Mouse (Mus musculus) adrenal gland, postnatal 25 days (tissue): ENCODE measurements around the gene Snx29. TPM values are rescaled to one million over a fixed set of nuclear protein-coding genes. Genes with fewer than 3 reads are reported as not detected.

Experiments
- DNase-seq: peaks from one replicate; pipeline ENCODE4 v3.0.0; 2021; ENCODE audit warnings: mixed read lengths
- total RNA-seq: library from RNA; stranded (reverse); gene quantifications from 2 replicates; pipeline ENCODE4 v1.2.3, GENCODE M21; 2021

Gene Snx29
- total RNA-seq, 1 experiment from 2014 or later = 20.7 TPM

DNA sequence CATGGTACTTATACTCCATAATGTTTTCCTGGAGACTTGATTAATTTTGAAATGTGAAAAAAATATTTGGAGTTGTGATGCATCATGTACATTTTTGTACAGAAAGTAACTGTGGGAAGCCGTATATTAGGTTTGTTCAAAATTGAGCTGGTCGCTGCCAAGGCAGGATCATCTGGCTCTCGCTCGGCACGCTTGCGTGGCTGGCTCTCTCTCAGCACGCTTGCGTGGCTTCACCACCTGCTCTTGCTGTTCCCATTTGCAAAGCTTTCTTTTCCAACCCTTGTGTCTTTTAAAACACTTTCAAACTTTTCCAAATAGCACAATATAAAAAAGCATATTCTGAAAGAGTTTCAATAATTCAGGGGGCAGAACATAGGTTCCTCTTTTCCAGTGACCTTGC lies 317.2 kb downstream of the Snx29 start:
- no peak for DNase-seq

DNA sequence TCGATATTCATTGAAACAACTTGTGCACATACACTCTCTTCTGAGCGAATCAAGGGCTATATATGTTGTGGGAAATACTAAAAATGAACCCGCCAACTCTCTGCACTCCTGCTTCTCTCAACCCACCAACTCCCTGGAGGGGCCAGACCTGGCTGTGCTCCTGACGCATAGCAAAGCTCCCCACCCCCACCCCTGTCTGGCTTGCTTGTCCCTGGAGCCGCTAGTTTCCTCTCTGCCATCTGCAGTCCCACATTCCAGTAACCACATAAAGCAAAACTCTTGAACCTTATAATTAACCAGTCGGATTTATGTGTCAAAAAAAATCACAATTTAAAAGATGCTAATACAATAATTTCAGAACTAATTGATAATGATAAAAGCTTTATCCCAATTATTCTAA lies 320.9 kb downstream of the Snx29 start:
- DNase-seq = no peak

DNA sequence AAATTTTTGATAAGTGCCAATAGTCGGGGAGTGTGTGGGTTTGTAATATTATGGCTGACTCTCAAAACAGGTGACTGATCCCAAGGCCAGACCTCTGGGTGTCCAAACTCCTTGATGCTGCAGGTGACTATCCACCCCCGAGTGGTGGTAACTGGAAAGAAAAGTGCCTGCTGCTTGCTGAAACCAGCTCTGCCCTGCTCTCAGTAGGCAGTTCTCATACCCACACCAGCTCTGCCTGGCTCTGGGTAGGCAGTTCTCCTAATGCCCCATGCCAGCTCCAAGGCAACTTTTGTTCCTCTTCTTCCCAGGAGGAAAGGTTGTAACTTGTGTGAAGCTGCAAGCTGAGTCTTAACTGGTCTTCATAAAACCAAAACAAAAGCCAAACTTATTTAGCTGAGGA lies 321.7 kb downstream of the Snx29 start:
- DNase-seq = no peak

DNA sequence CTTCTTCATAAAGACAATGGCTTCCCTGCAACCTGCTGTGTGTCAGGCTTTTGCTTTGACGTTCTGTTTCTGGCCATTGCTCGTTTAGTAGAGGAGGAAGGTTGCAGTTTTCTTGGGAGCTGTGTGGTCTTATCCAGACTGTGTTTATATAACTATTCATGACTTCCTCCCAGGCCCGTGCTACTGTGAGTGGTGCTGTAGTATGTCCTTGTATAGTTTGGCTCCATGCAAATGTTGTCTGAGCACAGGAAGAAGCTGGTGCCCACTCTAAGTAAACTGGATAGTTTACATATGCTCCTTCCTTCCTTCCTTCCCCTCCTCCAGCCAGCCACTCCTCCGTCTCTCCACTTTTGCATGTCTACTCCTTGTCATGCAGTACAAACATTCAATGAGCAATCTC lies 323.0 kb downstream of the Snx29 start:
- DNase-seq = no peak

DNA sequence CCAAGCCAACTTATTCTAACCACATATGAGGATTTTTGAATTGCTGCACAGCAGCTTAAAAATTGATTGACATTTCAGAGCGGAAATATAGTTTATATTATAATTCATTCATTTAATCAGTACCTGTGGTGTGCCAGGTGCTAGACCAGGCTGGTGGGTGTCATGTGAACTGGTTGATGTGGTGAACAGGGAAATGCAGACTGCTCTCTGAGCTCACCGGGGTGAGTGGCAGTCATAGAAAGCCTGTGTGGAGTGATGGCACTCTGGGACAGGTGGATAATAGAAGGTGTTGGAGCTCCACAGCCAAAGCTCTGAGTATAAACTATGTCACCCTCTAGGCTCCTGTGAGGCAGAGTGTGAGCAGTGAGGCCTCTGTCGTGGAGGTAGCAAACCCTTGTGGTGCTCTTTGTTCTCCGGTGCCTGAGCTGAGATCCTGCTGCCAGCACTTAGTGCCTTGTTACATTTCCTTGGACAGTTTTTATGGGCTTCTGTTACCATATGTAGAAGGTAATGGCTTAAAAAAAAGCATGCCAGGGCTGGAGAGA lies 324.1 kb downstream of the Snx29 start:
- no peak for DNase-seq

DNA sequence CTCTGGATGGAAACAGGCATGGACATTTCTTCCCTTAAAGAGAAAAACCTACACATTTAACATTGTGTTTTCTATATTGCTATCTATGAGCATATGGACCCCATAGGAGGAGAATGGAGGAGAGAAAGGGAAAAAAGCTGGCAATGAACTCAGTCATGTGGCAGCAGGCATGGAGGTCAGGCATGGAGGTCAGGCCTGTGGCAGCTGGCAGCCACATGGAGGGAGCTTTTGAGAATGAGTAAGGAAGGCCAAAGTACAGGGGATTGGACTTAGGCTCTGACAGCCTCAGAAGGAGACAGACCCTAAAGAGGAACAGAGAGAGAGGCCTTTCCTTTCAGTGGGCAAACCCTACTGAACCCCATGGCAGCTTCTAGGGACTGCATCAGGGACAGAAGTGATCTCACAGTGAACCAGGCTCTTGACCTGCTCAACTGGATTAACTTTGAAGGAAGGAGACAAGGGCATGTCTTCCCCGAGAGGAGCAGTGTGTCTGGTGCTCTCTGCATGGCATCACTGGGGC lies 325.5 kb downstream of the Snx29 start:
- DNase-seq = no peak

DNA sequence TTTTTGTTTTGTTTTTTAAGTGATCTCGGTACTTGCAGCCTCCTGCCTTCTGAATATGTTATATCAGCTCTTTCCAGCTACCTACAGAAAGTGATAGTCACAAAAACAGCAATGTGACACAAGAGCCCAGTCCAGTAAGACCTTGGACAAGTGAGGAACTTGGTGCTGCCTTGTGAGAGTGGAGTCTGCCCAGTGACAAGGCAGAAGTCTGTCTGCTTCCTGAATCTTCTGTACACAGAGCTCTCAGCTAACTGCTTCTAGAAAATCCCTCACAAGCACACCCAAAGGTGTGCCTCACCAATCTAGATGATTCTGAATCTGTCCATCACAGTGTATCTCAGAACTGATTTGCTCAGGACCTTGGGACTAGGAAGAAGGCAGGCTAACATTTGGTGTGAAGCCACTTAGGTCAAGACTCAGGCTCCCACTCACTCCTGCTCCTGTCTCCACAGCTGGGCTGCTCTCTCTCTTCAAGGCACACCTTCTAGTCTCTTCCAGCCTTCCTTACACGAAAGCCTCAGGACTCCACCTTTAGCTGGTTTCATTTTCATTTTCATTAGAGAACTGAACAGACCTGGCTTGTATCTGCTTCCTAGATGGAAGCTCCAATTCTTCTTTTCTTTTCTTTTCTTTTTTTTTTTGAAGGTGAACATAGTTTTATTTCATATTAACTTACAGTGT lies 330.1 kb downstream of the Snx29 start:
- DNase-seq = no peak

DNA sequence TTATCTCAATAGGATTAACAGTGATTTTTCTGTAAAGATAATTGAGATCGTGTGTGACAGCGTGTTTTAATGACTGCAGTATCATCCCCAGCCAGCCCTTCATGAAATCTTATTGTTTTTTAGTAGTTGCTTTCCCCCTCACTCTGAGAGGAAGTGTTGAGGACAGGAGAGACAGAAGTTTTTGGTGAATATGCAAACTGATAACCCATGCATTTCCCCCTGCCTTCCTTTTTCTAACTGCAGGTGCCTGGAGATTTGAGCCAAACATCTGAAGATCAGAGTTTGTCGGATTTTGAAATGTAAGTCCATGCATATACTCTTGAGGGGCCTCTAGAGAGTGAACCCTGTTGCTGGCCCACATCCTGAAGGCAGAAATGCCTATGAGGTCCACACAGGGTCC lies 333.2 kb downstream of the Snx29 start:
- DNase-seq = no peak

DNA sequence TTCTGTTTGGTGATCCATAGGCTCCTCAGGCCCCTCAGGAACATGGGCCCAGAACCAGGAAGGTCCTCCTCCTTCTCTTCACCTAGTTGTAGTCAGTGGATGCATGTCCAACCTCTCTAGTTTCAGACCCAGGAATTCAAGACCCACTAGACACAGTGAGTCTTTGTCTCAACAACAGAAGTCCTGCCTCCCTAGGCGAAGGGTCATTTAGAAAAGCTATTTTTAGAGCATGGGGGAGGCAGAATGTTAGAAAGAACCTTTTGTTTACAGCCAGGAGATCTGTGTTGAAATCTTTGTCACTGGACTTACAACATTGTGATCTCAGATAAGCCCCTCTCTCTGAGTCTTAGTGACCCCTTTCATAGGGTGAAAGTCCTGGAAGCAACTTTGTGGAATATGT lies 334.4 kb downstream of the Snx29 start:
- DNase-seq = no peak

DNA sequence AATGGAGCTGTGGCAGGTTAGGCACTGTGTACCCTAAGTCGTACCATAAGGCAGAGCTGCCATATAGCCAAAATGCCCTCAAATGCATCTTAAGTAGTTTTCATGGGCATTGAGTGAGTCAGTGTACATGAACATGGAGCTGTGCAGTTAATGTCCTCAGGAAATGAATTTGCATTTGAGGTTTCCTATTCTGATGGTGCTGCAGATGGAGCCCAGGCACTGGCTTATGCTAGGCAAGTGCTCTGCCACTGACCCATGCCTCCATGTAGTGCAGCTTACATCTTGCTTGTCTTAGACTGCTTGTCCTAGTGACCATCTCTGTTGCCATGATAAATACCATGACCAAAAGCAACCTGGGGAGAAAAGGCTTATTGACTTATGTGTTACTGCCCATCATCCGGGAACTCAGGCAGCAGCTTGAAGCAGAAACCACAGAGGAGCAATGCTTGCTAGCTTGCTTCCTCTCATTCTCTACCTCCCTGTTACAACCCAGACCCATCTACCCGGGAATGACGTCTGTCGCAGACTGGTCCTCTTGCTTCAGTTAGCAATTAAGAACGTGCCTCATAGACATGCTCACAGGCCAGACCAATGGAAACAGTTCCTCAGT lies 336.5 kb downstream of the Snx29 start:
- no peak for DNase-seq

DNA sequence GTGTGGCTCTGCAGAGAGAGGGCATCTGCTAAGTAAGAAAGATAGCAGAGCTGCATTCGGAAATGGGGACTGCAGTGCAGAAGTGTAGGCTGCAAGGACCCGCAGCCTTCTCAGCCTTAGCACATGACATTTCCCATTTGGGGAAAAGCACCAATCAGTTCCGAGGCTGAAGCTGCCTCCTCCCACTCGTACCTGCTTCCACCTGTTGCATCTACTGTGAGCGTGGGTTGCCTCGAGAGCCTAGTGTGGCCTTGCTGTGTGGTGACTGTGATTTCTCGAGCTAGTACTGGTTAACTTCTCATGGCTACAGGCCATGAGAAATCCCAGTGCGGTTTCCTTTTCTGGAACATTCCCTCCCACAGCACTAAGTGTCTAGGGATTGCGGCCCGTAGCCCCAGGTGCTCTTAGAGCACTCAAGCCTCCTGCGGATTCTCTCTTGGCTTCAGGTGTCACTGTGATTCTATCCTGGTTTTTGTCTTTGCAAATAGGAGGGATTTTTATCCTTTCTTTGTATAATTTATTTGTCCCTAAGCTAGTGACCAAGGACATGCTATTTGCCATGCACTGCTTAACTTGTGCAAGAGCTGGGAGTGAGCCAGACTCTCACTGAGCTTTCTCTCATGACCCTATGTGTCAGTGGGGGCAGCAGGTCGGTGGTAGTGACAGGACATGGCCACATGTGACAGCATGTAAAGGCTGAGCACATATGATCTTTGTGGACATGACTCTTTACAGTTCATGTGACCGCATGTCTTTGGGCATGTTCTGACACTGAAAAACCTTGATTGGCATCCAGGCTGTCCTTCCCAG lies 342.4 kb downstream of the Snx29 start:
- DNase-seq = peak; percentile 66

DNA sequence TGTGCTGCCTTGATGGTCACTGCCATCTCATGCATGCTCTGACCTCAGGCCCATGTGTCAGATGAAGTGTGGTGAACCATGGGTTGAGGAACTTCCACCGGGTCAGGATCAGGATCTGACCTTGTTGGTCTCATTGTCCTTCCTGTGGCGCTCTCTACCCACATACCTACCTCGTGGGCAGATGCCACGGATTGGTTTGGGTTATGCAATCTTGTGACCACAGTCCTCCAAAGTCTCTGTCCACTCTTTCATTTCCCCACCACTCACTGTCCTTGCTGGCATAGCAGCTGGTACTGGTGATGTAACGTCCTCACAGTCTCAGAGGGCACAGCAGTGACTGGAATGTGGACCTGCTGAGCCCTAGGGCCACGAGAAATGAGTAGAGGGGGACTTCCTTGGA lies 343.2 kb downstream of the Snx29 start:
- DNase-seq = peak; percentile 39

DNA sequence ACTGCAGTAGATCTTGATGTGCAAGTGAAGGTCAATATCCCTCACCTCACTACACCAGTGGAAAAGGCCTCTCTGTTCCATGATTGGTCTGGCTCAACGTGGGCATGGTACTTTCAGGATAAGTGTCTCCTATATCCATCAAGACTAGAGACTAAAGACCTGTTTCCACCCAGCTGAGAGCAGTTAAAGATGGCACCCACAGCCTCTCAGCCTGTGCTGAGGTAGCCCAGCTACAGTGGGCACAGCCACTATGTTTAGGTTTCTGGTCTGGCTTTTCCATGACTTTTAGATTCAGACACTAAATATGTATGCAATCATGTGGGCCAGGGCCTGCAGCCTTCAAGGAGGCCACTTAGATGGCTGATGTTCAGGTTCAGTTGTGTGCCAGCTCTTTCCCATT lies 345.7 kb downstream of the Snx29 start:
- no peak for DNase-seq

DNA sequence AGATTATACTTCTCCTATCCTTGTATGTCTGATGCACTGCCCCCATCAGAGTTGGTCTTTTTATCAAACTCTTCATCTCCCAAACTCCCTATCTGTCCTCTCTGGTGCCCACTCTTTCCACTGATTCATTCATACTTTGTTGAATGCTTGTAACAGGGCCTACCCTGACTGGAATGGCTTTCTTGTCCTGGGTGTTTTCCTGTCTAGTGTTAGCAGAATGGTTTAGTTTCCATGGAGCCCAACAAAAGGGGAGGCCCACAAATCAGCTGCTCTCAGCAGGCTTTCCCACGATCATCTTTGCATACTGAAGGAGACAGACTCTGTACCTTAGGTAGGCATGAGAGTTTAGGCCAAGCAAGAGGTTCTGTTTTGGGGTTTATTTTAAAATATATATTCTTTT lies 346.2 kb downstream of the Snx29 start:
- no peak for DNase-seq

DNA sequence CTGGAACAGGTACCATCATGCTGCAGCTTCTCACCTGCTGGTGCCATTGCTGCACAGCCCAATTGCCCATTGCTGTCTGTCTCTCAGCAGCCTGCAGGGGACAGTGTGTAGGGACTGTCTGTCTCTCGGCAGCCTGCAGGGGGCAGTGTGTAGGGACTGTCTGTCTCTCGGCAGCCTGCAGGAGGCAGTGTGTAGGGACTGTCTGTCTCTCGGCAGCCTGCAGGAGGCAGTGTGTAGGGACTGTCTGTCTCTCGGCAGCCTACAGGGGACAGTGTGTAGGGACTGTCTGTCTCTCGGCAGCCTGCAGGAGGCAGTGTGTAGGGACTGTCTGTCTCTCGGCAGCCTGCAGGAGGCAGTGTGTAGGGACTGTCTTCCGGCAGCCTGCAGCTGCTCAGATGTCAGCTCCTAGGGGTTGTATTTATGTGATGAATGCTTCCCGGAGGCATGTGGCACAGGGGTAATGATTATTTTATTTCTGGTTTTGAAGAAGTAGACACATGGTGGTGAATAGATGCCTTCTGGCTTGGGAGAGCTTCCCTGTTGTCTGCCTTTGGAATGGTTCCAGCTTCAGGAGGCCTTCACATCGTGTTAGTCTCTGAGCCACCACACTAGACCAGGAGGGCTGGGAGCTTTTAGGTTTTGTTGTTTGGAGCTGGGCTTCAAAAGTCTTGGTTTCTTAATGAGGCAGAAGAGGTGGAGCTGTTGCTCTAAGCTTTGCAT lies 347.7 kb downstream of the Snx29 start:
- no peak for DNase-seq

DNA sequence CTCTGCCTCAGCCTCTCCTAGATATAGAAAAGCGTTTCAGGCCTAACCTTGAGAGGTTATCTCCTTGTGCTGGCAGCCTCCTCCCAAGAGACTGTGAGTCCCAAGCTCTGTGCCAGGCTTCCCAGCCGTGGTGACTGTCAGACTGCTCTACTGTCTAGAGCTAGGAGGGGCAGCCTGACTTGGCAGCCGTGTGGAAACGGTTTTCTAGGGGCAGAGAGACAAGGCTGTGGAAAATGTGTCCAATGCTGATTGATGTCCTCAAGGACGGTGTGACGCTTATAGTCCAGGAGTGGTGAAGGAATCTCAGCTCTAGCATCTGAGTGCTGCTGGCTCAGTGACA lies 348.2 kb downstream of the Snx29 start:
- DNase-seq = peak; percentile 34

DNA sequence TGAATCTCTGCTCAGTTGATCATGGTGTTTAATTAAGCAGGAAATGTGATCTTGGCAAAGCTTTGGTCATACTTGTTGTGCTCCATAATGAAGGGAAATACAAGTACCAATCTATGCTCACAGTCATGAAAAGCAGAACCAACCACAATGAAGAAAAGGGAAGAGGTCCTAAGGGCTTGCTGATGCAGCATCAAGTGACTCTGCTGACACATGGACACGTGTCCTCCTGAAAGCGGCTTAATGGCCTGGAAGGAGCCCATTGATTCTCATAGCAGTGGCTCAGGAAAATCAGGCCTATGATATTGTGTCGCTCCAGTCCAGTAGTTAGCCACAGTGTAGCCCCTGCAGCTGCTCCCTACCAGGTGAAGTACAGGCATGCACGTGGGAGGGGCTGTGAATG lies 353.3 kb downstream of the Snx29 start:
- no peak for DNase-seq

DNA sequence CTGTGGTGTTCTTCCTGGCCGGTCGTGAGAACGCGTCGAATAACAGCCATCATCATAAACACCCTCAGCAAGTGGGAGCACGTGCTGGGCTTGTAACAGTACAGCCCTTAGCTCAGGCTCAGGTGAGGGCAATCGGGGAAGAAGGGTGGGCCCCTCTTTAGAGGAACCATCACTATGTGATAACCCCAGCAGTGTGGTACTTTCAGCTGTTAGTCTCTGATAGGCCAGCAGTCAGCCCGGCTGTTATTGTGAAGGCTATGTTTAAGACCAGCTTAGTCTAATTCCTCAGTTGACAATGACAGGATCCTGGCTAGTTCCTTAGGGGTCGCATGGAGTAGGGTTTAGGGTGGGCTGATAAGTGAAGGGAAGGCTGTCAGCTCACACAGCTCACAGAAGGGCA lies 362.6 kb downstream of the Snx29 start:
- DNase-seq = no peak

DNA sequence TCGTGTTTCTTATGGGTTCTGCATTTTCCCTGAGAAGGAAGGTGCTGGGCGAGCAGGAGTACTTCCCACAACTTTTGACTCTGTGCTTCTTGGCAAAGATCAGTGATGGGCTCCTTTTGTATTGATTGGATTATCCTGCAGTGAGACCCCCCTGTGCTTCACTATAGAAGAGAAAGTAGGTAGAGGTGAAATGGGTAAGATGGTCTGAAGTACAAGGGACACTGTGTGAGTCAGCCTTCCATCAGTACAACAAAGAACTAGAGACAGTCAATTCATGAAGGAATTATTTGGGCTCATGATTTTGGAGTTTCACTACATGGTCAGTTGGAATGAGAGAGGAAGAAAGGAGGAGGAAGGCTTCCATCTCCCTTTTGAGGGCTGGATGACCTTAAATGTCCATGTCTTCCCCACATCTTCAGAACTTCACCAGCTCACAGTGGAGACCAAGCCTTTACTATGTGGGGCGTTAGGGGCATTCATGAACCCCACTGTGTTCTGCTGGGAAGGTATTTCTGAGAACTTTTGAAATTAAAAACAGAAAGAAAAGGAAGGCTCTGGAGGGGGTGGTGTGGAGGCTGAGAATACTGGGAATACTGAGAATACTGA lies 363.1 kb downstream of the Snx29 start:
- DNase-seq = no peak

DNA sequence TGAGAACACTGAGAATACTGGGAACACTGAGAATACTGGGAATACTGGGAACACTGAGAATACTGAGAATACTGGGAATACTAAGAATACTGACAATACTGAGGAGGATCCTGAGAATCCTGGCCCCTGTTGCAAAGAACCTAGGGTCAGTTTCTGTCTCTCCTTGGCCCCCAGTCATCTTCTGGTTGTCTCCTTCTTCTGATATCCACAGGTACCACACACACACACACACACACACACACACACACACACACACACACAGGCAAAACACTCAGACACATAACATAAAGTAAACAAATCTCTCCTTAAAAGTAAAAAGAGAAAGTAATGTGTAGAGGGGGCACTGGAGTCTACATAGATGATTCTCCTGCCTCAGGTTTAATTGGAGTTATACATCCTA lies 365.1 kb downstream of the Snx29 start:
- no peak for DNase-seq

DNA sequence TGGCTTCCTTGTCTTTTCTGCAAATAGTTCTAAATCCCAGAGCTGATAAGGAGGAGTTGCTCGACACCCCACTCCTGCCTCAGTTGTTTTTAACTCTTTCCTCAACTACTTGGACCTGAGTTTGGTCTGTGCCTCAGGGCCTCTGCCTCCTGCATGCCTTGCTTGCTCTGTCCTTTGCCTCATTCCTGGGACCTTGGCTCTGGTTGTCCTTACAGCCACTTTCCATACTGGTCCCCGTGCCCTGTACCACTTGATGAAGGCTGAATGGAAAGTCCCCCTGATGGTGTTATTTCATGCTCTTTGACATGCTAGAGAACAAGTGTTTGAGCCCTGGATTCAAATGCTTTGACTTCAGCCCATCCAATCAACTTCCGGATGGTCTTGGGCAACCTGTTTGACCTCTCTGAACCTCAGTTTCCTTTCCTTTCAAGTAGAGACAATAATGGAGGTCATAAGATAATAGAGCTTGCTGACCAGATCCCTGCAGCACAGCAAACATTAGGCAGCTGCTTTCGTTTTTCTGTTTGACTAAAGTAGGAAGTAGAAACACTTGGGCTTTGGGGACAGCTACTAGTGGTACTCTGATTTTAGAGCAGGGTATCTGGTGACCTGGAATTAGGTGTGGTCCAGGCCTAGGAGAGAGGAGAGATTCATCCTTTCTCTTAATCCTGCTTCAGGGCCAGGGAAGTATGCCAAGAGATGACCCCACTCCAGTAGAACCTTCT lies 365.7 kb downstream of the Snx29 start:
- DNase-seq = no peak
